Mouse (Mus musculus): ENCODE data around the gene Sh2b1.

The Sh2b1 gene

GRCm38 (mm10) chr7:126453861-126454260 lies 21.4 kb downstream of the Sh2b1 start:
- DNase-seq: no peak

DNA sequence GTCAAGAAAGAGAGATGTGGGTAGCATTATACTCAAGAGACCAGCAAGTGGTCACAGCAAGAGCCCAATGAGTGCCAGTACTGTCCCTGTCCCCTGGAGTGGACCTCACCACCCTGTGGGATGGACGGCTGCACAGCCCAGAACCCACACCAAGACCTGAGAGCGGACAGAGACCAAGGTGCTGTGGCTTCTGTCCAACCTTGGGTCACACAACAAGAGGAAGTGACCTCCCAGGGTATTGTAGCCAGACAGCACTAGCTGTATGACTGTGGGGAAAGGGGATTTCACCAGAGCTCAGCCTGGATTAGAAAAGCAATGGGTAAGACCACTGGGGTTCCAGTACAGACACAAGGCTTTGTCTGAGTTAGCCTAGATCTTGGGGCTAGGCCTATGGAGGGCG lies 23.0 kb downstream of the Sh2b1 start:
- DNase-seq: no peak

DNA sequence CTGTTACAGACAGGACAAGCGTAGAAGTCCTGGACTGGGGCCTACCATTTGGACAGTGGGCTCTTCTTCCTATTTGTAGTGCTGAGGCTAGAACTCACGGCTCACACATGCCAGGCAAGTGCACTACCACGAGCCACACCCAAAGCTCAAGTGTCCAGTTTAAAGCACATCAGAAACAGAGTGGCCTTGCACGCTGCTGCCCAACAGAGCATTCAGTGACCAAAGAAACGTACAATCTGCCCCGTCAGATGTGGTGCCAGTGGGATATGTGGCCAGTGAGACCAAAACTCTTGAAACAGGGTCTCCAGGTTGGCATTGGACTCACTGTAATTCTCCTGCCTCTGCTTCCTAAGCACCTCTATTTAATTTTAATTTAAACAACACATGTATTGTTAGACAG lies 24.6 kb downstream of the Sh2b1 start:
- DNase-seq: no peak

DNA sequence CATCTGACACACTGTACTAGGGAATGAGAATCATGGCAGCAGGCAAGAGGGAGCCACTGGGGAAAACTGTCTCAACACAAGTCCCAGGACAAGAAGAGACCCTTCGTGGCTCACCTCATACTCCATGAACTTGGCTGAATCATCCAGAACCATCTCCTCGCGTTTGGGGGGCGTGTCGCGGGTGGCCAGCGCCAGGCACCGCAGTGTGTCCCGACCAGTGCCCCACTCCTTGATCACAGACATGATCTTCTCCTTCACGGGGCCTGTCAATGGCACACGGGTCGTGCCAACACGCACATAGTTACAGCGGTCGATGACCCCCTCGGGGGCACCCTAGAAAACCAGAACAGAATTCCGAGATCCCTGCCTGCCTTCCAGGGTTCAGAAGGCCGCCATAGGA lies 25.2 kb downstream of the Sh2b1 start:
- DNase-seq: no peak

GRCm38 (mm10) chr7:126448481-126448880 lies 26.7 kb downstream of the Sh2b1 start:
- DNase-seq: no peak

GRCm38 (mm10) chr7:126446217-126446616 lies 29.0 kb downstream of the Sh2b1 start:
- DNase-seq: no peak

- DNase-seq: no peak
These were observed 30.0 kb downstream of the Sh2b1 start for GRCm38 (mm10) chr7:126445104-126445815.

DNA sequence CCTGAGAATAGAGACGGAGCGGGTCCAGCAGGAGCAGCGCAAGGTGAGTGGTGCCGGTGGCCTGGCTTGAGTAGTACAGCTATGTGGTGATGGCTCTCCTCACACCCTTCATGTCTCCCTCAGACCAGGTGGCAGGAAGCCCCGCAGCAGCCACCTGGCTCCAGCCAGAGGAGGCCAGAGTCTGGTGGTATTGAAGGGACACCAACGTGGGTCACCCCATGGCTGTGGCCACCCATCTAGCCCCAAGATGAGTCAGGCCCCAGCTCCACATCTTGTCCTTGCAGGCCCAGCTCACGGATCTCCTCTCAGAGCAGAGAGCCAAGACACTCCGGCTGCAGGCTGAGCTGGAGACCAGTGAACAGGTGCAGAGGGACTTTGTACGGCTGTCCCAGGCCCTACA lies 30.7 kb downstream of the Sh2b1 start:
- DNase-seq: no peak

- no peak for DNase-seq
These were observed 31.2 kb downstream of the Sh2b1 start for GRCm38 (mm10) chr7:126443997-126444396.

- DNase-seq: no peak
These were observed 35.1 kb downstream of the Sh2b1 start for GRCm38 (mm10) chr7:126440134-126440533.

DNA sequence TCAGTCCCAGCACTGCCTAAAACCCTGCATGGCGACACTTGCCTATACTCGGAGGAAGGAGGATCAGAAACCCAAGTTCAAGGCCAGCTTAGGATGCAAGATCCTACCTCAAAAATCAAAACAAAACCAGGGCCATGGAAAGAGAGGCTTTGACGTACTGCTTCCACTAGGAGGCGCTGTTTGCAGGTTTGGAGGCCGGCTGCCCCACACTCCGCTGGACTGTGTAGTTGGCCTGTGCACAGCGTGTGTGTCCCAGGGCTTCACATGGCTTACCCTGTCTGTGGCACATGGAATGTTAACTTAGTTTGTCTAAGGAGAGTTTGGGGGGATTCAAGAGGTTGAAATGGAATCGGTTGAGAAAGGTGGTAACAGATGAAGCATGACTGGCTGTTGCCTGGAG lies 38.4 kb downstream of the Sh2b1 start:
- peak; percentile 33 to 78 for DNase-seq

DNA sequence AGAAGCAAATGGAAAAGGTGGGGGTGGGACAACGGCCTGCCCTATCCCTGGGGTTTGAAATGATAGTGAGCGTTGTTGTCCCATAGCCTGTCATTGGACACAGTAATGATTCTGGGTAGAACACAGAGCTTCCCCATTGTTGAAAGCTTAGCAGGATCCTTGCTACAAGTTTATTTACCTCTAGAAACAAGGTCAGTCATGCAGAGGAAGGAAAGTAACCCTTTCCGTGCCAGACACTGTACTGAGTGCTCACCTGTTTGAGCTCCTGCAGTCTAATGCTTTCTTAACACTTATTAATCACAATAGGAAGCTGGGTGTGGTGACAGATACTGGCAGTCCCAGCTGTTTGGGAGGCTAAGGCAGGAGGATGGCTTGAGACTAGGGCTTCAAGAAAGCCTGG lies 39.4 kb downstream of the Sh2b1 start:
- peak in 1 of 2 experiments; percentile 9 for DNase-seq

DNA sequence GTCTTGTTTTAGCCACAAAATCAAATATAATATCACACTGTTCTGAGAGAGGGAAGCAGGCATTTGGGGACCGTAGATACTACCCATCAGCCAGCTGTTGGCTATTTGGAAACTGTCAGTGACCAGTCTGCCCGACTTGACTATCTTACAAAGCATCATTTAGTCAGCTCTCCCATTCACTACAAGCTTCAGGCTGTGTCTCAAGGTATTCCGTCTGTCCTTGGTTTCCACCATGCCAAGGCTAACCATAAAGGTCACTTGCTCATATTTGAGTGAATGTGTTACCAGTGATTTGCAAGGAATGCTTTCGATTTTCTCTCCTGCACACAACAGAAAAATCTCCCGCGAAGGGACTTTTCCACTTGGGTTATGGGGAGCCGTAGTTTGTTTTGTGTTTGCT lies 40.5 kb downstream of the Sh2b1 start:
- DNase-seq: no peak

DNA sequence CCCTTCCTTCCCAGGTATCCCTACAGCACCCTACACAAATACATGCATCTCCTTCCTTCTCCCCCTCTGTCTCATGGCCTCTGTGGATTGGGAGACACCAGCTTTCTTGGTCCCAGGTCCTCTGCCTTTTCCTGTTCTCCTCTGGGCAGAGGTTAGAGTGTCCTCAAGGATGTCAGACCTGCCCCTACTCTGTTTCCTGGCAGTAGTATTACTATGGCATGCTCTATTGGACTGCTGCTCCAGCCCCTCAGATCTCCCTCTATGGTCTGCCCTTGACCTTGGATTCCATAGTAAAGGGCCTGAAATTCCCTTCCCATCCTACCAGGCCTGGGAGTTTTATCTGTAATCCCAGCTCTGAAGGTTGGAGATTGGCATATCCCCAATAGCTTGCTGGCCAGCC lies 45.1 kb downstream of the Sh2b1 start:
- DNase-seq: no peak

DNA sequence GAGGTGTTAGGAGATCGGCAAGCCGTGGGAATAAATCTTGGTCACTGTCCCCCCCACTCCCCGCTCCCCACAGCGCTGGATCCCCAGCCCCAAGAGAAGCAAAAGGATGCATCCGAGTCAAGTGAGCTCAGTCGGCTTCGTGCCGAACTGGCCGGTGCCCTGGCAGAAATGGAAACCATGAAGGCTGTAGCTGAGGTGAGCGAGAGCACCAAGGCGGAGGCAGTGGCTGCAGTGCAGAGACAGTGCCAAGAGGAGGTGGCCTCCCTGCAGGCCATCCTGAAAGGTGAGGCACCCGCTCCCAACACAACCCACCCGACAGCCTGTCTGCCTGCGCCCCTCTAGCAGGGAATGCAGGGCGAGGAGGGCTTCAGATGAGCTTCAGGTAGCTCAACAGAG lies 45.7 kb downstream of the Sh2b1 start:
- no peak for DNase-seq

- peak; percentile 96 to 99 for DNase-seq
These were observed 46.4 kb downstream of the Sh2b1 start, which contains the start of gene Rabep2 for GRCm38 (mm10) chr7:126428631-126429502. Gene Rabep2, plus strand, starts transcription at chr7:126428759.

DNA sequence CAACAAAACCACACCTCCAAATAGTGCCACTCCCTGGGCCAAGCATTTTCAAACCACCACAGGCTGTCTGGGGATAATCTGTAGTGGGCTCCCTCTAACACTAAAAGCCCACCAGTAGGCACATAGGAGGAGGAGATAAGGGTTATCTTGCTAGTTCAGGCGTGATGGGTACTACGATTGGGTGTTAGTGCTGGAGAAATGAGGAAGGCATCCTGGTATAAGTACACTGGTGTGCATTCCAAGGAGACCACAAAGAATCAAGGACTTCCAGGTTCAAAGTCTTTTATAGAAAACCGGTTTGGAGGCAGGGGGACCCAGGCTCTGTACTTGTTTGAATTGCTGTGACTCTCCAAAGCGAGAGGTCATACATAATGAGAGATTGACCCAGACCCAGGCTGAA lies 47.1 kb downstream of the Sh2b1 start:
- no peak for DNase-seq

GRCm38 (mm10) chr7:126427323-126427860 lies 47.8 kb downstream of the Sh2b1 start:
- peak in 1 of 2 experiments; percentile 28 for DNase-seq

GRCm38 (mm10) chr7:126424161-126424560 lies 51.1 kb downstream of the Sh2b1 start:
- no peak for DNase-seq

DNA sequence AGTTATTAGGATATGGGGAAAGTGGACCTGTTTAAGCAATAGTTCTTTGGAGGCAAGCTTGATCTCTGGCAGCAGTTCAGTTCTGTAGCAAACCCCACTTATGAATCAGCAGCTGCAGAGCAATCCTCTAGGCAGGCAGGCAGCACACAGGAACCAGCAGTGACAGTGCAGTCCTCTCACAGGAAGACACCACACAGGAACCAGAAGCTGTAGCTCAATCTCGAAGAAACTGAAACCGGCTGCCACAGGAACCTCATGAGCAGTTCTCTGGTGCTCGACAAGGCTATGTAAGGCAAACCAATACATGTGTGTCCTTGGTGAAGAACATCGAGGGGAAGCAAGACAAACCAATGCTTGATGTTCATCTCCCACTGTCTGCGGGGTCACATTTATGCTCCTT lies 53.5 kb downstream of the Sh2b1 start:
- DNase-seq: no peak

DNA sequence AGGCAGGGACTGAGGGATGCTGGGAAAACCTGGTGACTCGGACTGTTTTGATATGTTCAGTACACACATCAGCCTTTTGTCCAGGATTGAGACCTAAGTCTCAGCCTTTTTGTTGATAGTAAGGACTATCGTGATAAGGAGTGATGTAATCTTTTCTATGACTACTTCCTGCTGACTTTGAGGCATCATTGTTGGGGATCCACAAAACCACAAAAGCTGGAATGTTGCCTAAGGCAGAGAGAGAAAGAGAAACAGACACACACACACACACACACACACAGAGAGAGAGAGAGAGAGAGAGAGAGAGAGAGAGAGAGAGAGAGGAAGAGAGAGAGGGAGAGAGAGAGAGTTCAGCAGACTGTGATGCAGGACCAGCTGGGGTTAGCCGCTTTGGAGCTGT lies 56.7 kb downstream of the Sh2b1 start:
- no peak for DNase-seq

- no peak for DNase-seq
These were observed 57.6 kb downstream of the Sh2b1 start for GRCm38 (mm10) chr7:126417606-126418005.

DNA sequence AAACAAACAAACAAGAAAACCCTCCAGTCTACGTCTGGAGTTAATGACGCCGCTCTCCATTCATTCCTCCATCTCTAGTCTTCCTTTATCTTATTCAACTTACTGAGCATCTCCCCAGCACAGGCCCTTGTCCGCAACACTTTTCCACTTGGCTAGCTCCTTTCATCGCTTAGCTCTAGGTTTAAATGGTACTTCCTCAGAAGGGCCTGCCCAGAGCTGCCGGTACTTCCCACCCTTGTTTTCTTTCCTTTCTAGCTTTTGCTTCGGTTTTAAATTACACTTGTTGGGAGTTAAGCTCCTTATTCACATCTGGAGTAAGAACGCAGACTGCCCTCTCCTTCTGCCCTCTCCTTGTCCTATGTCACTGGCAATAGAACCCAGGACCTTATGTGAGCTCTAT lies 58.2 kb downstream of the Sh2b1 start:
- no peak for DNase-seq
